Mouse (Mus musculus) cerebral cortex, adult 2 months (tissue): ENCODE results near the gene Selenon.

Experiments
- WGBS: fragments of 180-500 bp; shearing (Covaris S2); methylation state at CpG from one replicate; pipeline ENCODE4 v1.1.7; 2018; 5-methylcytosine and 5-hydroxymethylcytosine counted together

Selenon gene

DNA sequence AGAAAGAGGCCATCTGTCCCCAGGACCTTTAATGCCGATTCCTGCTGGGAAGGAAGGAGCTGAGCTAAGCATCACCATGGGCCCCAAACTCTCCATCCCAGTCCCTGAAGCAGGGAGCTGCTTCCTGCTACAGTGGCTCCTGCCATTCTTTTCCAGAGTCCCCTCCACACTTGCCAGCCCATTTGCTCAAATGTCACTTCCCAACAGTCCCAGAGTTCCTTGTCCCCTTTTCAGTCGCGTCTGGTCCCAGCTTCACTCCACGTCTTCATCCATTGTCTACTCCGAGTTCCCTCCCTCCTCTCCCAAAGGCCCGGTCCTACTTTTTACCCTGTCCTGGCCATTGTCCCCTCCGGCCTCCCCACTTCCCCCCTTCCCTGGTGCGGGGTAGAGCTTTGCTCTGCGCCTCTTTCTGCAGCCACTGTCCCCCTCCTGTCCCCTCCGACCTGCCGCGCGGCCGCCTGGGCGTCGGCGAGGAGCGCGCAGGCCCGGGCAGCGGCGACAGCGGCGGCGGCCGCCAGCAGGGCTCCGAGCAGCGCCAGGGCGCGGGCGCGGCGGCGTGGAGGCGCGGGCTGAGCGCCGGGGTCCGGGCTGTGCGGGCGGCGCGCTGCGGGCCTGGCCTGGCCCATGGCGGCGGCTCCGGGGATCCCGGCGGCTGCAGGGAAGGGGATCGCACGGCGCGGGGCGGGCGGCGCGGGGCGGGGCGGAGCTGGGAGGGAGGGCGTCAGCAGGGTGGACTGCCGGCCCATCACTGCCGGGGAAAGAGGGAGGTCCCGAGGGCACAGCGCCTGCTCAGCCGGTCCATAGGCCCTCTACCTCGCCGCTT is at the start of gene Selenon:
Gene Selenon, minus strand, starts transcription at position 673 of the 823 bp plus-strand sequence.
- WGBS = under 1% methylated on average over 59 of the region's 67 CpGs

DNA sequence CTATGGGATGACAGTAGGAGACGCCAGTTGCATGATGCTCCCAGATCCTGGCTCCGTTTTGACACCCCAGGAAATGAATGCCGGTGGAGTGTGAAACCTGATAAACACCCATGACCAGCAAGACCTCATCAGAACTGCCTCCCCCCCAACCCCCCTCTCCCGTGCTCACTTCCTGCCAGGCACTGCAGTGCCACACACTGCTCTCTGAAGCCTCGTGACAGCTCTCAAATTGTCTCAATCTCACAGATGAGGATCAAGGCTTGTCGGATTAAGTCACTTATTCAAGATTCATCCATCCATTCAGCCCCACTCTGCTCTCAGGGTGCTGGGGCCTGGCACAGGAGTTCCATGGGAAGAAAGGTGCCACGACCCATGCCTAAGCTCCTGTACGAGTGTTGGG is 49.4 kb upstream of the Selenon start:
- 55% methylated on average over 8 of the region's 8 CpGs for WGBS

DNA sequence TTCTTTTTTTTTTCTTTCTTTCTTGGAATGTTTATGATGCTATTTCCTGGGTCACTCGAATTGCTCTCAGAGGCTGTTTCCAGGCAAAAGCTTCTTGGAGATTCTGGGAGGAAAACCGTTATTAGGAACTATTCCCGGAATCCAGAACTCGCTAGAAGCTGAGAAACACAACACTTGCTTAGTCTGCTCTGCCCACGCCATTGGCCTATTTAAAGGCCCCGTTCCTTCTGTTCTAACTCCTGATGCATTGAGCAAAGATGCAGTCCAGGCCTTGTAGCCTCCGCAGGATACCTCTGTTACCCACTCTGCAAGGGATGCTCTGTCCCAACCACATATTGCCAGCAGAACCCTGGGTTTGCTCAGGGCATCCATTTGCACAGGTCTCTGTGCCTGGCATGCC is 48.8 kb upstream of the Selenon start:
- WGBS = 56% methylated on average over 7 of the region's 7 CpGs

DNA sequence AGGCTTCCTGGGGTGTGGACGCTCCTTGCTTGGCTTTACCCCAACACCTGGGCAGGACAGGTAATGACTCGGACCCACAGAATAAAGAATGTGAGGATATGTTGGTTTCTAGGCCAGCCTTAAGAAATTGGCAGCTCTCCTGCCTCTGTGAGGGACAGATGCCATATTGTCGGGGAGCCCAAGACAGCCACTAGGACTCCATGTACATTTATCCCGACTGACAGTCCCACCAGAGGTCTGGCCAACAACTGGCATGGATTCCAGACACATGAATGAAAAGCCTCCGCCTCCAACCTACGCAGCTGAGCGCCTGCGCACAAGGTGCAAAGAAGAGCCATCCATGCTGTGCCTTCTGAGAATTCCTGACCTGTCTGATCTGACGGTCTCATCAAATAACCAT is 48.1 kb upstream of the Selenon start:
- 73% methylated on average over 9 of the region's 9 CpGs for WGBS

DNA sequence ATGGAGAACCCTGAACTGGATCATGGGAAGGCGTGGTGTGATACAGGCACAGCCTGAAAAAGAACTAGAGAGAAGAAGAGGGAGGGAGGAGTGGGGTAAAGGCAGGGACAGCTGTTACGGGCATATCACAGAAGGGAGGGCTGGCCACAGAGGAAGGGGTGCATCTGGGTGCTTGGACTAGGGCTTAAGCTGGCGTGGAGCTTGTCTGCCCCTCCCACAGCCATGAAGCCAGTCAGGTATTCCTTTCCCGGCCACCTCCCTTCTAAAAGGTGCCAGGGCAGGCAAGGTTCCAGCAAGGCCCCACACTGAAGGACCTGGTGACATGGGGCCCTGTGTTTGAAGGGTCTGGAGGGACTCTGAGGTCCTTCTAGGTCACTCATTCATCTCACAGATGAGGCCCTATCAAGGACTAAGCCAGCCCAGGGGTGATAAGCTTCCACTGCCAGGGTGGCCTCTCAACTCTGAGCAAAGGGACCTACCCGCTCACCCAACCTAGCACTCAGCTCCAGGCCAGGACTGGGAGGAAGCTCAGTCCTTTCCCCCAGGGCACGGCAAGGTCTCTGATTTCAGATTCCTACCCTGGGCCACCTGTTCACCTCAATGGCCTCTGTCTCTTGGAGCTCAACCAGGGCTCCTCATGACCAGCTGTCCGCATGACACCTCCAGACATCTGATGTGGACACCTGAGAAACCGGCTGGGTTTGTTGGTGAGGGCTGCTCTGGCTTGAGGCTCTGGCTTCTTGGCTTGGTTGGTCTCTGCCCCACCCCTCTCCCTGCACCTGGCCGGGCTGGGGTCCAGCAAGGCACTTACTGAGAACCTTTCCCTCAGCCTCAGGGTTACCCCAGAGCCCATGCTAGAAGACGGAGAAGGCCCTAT is 45.1 kb upstream of the Selenon start:
- 83% methylated on average over 10 of the region's 10 CpGs for WGBS

DNA sequence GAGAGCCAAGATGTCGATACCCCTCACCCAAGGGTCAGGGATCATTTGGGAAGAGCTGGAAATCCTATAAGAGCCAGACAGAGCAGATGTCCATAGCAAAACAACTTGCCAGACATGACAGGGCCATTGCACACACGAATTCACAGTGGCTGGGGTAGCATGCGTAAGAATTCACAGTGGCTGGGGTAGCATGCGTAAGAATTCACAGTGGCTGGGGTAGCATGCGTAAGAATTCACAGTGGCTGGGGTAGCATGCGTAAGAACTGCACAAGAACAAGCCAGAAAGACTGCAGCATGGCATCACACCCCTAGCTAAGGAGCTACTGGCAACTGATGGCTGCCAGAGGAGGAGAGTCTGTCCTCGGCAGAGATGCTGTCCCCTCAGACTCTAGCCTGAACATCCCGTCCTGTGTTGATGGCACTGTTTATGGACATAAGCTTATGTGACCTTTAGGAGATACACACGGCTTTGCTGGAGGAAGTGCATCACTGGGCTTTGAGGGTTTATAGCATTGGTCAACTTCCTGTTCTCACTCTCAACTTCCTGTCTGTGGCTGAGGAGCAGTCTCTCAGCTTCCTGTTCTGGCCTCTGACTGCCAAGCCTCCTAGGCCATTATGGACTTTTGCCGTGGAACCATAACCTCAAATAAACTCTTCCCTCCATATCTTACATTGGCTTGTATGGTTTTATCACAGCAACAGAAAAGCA is 42.9 kb upstream of the Selenon start:
- WGBS = 89% methylated on average over 10 of the region's 10 CpGs

DNA sequence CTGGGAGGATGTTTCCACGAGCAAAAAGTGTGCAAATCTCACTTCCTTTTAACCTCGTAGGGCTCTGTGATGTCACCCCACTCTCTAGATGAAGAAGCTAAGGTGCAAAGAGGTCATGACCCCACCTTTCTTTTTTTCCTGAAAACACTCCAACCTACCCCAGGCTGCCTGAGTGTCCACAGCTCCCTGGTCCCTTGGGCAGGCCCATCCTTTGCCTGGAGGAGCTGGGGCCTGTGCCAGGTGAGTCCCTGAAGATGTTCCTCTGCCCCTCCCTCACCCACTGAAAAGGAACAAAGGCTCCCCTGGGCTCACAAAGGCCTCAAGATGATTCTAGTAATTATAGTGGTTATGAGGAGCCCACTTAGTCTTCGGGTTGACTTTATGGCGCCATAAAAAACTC is 40.5 kb upstream of the Selenon start:
- WGBS = 87% methylated on average over 4 of the region's 4 CpGs

DNA sequence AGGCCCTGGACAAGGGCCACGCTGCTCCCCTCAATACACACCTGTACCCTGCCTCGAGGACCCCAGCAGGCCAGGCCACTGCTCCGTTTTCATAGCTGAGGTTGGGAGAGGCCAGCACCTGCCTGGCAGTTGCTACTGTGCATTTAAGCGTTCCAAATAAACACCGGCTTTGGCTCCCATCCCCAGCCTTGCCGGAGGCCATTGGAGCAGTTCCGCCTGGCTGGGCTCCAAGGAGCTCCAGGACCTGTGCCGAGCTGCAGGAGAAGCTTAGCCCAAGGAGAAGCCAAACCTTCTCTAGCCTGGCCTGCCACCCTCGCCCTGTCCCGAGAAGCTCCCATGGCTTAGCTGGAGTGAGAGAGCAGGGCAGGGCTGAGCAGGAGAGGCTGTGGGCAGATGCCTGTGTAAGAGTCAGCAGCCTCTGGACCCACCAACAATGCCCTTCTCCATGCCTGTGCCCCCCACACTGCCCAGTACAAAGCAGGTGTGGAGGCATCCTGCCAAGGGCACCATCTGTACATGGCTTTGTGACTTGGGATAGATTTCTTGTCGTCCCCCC is 39.6 kb upstream of the Selenon start:
- 39% methylated on average over 11 of the region's 11 CpGs for WGBS

DNA sequence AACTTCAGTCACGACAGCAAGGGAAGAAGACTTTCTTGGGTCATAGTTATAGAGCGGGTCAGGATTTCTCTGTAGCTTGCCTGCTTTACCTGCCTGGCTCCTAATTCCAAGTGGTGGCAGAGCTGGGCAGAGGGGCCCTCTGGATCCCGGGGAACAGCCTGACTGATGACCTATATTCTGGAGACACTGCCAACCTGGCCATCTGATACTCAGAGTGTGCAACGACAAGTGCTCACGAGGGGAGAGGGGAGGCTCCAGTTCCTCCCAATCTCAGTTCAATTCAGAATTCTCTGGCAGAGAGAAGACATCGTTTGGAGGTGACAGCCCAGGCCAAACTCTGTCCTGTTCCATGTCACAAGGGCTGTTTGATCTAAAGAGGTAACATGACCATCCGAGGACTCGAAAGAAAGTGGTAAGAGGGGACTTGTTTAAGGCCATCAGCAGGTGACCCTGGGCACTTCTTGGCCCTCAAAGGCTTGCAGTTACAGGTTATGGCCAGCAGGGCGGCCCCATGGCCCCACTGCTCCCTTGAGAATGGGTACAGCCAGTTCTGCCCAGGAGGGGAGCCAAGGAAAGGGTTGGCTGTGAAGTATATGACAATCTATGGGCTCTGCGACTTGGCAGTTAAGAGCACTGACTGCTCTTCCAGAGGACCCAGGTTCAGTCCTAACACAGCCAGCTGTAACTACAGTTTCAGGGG is 38.4 kb upstream of the Selenon start:
- WGBS = 85% methylated on average over 10 of the region's 10 CpGs

DNA sequence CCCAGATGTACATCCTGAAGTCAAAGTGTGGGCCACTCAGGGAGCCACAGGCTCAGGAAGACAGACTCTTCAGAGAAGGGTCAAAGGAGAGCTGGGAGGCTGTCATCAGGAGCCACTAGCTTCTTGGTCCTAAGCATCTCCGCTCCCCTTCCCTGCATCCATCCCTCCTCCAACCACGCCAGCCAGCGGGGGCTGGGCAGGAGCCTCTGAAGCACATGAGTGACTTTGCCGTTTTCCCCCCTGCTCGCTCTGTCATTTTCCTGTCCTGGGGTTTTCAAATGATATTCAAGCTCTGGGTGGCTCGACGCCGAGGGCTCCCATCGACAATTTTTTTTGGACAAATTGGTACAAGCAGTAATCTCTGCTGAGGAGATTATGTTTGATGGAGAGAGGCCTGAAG is 37.8 kb upstream of the Selenon start:
- 86% methylated on average over 9 of the region's 9 CpGs for WGBS

DNA sequence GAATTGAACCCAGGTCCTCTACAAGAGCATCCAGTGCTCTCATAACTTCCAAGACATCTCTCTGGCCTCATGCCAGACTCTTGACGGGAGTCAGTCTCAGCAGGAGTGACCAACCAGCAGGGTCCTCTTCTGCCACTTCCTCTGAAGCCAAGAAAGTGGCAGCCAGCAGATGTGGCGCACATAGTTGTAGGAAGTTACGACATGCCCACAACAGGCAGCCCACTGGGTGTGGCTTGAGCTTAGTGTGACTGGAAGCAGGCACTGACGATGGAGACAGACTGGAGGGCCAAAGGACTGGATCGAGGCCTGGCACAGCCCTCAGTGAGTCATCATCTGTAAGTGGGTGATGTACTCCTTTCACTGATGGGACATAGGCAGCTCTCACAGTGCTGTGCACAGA is 37.0 kb upstream of the Selenon start:
- WGBS = 74% methylated on average over 5 of the region's 5 CpGs

DNA sequence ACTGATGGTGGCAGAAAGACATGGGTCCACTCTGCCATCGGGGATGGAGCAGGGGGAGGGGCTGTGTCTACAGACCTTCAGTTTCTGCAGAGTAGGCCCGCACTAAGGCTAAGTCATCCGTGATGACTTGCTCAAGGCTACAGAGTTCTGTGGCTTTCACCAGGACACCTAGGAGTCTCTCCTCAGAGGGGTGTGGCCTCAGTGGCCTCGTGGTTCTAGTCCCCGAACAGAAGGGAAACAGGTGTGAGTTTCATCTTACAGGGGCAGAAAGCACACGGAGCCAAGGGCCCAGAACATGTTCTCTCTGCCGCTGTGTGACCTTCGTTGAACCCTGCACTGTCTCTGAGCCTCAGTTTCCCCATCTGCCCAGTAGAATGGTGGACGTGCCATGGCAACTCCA is 36.3 kb upstream of the Selenon start:
- 92% methylated on average over 9 of the region's 9 CpGs for WGBS

DNA sequence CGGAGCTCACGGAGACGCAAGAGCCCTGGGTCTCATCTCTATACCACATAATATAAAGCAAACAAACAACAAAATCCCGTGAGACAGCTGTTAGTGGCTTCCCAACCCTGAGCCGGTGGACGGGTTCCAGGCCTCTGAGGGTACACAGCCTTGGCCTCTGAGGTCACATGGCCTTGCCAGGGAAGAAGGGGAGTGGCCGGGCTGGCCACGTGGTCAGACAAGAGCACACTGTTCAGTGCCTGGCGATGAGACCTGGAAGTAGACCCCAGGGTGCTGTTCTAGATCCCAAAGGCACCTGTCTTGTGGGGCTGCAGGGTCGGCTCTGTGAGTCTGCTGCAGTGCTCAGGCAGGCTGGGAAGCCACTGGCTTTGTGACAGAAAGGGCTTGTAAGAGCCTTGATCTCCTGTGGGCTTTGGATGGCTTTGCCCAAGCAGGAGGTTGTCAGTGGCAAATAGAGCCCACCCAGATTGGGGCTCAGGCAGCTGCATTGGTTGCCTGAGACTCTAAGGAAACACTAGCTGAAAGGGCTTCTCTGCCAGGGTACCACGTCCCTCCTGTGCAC is 35.8 kb upstream of the Selenon start:
- WGBS = 81% methylated on average over 11 of the region's 11 CpGs

DNA sequence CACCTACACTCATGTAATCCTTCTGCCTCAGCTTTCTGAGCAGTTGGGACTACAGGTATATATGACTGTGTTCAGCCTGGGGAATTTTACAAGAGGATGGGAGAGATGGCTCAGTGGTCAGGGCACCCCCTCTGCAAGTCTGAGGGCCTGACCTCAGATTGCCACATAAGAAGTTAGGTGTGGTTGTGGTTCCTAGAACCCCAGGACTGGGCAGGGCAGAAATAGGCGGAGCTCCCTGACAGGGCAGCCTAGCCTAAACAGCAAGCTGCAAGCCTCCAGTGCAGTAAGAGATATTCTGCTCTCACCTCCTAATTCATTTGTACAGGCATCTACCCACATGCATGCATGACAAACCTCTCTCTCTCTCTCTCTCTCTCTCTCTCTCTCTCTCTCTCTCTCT is 34.7 kb upstream of the Selenon start:
- 83% methylated on average over 1 of the region's 1 CpGs for WGBS

DNA sequence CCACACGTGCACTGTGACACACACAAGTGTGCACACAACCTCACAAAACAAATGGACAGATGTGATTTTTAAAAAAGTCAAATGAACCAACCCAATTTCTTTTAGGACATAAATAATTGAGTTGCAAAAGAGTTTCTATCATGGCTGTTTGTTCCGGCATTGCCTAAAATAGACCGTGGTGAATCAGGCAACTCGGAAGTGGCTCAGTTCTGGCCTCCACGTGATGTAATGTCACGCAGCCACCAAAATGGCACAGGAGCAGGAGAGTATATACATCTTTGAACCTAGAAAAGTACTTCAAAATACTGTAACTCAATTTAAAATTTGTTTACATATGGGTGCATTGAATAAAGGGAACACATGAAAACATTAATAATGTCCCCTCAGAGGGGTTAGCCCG is 34.2 kb upstream of the Selenon start:
- 60% methylated on average over 7 of the region's 7 CpGs for WGBS

DNA sequence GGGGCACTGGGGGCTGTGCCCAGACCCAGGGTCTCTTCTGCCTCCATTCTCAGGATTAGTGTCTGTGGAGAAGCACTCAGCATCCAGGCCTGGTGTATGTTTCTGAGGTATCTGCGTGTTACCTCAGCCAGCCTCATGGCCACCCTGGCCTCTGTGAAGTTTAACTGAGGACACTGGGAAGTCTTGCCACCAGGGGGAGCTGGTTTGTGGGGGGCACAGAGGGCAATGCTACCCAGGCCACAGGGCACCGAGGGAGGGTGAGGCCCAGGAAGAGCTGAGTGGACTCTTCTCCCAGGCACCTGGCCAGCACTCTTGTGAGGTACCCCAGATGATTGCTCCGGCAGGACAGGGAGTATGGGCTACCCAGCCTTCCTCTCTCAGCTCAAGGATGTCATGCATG is 31.5 kb upstream of the Selenon start:
- WGBS = 68% methylated on average over 3 of the region's 3 CpGs

DNA sequence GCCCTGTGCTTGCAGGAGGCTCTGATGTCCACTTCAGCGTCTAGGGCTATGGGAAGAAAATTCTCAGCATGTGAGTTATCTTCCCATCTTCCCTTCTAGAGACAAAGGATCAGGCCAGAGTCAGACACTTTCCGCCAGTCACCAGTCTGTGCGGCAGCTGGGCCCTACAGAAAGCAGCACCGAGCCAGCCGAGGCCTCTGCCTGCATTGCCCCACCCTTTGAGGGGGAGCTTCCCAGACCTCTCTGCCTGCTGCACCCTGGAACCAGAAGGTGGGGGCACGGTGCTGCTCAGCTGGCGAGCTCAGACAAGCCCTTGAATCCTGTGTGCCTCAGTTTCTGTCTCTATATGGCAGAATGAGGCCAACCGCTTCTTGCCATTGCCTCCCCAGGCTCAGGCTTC is 29.4 kb upstream of the Selenon start:
- 70% methylated on average over 8 of the region's 8 CpGs for WGBS

DNA sequence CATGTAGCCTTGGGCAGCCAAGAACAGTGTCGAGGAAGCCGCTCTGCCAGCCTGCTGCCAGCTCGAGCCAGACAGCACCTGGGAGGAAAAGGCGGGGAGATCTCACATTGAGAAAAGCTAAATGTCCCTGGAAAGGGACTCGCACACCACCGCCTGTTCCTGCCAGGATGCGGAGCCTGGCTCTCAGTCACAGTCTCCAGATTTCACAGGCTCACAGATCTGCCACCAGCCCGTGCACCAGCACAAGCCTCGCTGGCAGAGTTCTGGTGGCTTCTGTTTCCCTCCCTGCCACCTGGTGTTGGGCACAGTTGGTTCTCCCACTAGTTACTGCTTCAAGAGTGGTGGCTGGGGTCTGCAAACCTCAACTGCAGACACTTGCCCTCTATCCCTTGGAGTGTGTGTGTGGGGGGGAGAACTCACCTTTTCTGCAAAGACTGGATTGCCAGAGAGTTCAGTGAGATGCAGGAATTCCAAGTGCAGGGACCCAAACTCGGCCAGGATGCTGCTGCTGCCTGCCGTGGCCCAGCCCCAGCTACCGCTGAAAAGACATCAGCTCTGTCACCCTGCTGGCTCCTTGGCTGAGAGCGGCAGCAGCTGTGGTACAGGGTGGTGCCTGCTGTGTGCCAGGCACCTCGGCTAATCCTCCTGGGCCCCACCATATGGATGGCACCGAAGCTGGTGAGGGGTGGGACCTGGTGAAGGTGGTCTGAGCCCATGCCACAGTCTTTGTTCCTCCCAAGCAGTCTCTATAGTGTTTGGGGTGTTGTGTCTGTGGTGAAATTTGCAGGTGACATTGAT is 28.6 kb upstream of the Selenon start:
- 46% methylated on average over 15 of the region's 15 CpGs for WGBS

DNA sequence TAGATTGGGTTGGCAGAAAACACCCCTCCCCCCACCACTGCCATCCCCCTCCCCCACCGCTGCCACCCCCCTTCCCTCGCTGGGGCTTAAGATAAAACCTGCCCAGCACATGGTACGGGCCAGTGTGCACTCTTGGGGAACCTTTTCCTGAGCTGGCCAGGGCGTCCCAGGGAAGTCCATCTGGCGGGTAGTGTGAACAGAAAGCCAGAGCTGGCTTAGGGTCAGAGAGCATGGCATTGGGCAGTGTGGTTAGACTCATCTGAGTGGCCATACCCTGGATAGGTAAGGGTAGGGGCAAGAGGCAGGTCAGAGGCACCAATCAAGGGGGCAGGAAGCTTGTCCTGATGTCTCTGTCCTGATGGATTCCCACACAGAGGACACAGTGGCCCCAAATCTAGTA is 27.7 kb upstream of the Selenon start:
- 48% methylated on average over 5 of the region's 5 CpGs for whole genome bisulfite sequencing

DNA sequence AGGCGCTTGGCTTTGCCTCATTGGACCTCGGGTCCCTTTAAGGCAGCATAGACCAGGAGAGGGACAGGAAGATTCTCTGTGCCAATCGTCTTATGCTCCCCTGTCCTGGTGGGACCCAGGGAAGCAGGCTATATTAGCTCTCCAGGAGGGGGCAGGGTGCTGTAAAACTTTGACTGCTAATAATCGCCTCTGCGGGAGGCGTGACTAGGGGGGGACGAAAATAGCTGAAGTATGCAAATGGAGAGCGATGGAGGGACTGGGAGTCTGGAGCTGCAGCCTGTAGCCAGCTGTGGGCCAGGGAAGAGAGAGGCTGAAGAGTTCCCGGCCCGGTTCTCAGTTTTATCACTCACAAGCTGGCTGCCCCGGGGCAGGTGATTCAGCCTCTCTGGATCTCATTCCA is 27.2 kb upstream of the Selenon start:
- WGBS = 35% methylated on average over 11 of the region's 11 CpGs
